Mouse (Mus musculus): ENCODE data around the gene Aph1a.
"Not testable (repeated sequence)": the region's sequence is repeated elsewhere in the genome, so short reads cannot be mapped to it uniquely, and the experiment has no call there.

Gene Aph1a

GRCm38 (mm10) chr3:95893606-95894316 is at the start of gene Aph1a:
Gene Aph1a, plus strand, starts transcription at chr3:95893969.
- peak; percentile 95 for DNase-seq (ENCODE audit: low spot score)

- DNase-seq (ENCODE audit: low spot score), result no peak
Measured at GRCm38 (mm10) chr3:95850611-95851010, 43.2 kb upstream of the Aph1a start.

GRCm38 (mm10) chr3:95851317-95851716 is 42.5 kb upstream of the Aph1a start:
- DNase-seq (ENCODE audit: low spot score), result no peak

- peak; percentile 90 for DNase-seq (ENCODE audit: low spot score)
Measured at GRCm38 (mm10) chr3:95855502-95856089, 38.2 kb upstream of the Aph1a start, which contains the start of gene Prpf3. Gene Prpf3, minus strand, starts transcription at chr3:95855885.

- DNase-seq (ENCODE audit: low spot score), result no peak
Measured at GRCm38 (mm10) chr3:95856115-95856514, 37.7 kb upstream of the Aph1a start.

GRCm38 (mm10) chr3:95857050-95857449 is 36.7 kb upstream of the Aph1a start:
- not testable (repeated sequence) for DNase-seq (ENCODE audit: low spot score)

GRCm38 (mm10) chr3:95858278-95858677 is 35.5 kb upstream of the Aph1a start:
- DNase-seq (ENCODE audit: low spot score), result not testable (repeated sequence)

- no peak for DNase-seq (ENCODE audit: low spot score)
Measured at GRCm38 (mm10) chr3:95860323-95860722, 33.4 kb upstream of the Aph1a start.

- DNase-seq (ENCODE audit: low spot score), result no peak
Measured at GRCm38 (mm10) chr3:95861216-95861615, 32.6 kb upstream of the Aph1a start.

GRCm38 (mm10) chr3:95861796-95862195 is 32.0 kb upstream of the Aph1a start:
- DNase-seq (ENCODE audit: low spot score), result peak; percentile 90

GRCm38 (mm10) chr3:95863578-95863977 is 30.2 kb upstream of the Aph1a start:
- no peak for DNase-seq (ENCODE audit: low spot score)

- no peak for DNase-seq (ENCODE audit: low spot score)
Measured at GRCm38 (mm10) chr3:95865050-95865449, 28.7 kb upstream of the Aph1a start.

- DNase-seq (ENCODE audit: low spot score), result no peak
Measured at GRCm38 (mm10) chr3:95865571-95865970, 28.2 kb upstream of the Aph1a start.

GRCm38 (mm10) chr3:95866071-95866470 is 27.7 kb upstream of the Aph1a start:
- DNase-seq (ENCODE audit: low spot score), result no peak

- DNase-seq (ENCODE audit: low spot score), result no peak
Measured at GRCm38 (mm10) chr3:95867408-95867807, 26.4 kb upstream of the Aph1a start.

GRCm38 (mm10) chr3:95870976-95871375 is 22.8 kb upstream of the Aph1a start:
- no peak for DNase-seq (ENCODE audit: low spot score)

GRCm38 (mm10) chr3:95871392-95871867 is 22.3 kb upstream of the Aph1a start, which contains the start of gene Mrps21:
Gene Mrps21, minus strand, starts transcription at chr3:95871519.
- peak; percentile 80 for DNase-seq (ENCODE audit: low spot score)

- no peak for DNase-seq (ENCODE audit: low spot score)
Measured at GRCm38 (mm10) chr3:95872048-95872447, 21.7 kb upstream of the Aph1a start.

- DNase-seq (ENCODE audit: low spot score), result no peak
Measured at GRCm38 (mm10) chr3:95879063-95879462, 14.7 kb upstream of the Aph1a start.

- peak; percentile 78 for DNase-seq (ENCODE audit: low spot score)
Measured at GRCm38 (mm10) chr3:95881979-95882815, 11.6 kb upstream of the Aph1a start, which contains the start of gene Ciart. Gene Ciart, minus strand, starts transcription at chr3:95882251.

GRCm38 (mm10) chr3:95882816-95883425 is 10.8 kb upstream of the Aph1a start:
- DNase-seq (ENCODE audit: low spot score), result no peak

- no peak for DNase-seq (ENCODE audit: low spot score)
Measured at GRCm38 (mm10) chr3:95884400-95884799, 9.4 kb upstream of the Aph1a start.

Measured in c-Kit-positive CD71-positive TER-119-positive erythroid progenitor cells, embryonic 14.5 days (primary cell).